Mouse (Mus musculus) lung, postnatal 36 days (tissue): ENCODE measurements around the gene Rpl3.
"Not testable (repeated sequence)": the region's sequence is repeated elsewhere in the genome, so short reads cannot be mapped to it uniquely, and the experiment has no call there.

Source experiments
- DNase-seq: peaks from one replicate; pipeline ENCODE4 v3.0.0; 2022; ENCODE audit warnings: mixed read lengths

Rpl3 gene

DNA sequence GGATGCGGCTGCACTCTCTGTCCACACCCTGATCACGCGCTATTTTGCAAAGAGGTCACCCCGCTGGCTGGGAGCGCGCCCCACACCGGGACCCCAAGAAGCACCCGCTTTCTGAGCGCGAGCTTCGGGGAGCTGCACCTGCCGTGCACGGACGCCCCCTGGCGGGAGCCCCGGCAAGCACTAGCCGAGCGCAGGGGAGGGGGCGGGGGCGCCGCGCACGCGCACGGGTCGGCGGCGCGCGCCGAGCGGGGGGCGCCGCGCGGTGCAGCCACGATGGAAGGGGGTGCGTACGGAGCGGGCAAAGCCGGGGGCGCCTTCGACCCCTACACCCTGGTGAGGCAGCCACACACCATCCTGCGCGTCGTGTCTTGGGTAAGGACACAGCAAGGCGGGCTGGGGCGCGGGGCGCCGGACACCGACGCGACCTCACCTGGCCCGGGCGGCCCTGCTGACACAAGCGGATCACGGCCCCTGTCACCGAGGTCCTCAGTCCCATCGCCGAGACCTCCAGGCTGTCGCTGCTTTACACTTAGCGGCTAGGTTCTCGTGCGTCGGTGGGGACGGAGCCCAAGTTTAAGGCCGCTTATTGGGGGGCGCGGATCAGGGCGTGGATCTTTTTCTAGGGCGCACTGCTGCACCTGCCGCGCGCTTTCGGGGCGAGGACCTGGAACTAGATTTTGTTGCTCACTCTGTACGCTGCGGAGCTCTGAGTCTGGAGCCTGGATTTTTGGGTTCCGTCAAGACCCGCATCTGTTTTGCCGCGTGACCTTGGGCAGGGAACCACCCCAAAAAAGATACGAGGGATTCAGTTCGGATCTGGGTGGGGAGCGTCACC, at the start of gene Rpl3, which contains the start of gene Syngr1:
Gene Rpl3, minus strand, starts transcription at position 748 of the 835 bp plus-strand sequence.
Gene Syngr1, plus strand, starts transcription at position 214 of the 835 bp plus-strand sequence.
- peak; percentile 73 for DNase-seq

DNA sequence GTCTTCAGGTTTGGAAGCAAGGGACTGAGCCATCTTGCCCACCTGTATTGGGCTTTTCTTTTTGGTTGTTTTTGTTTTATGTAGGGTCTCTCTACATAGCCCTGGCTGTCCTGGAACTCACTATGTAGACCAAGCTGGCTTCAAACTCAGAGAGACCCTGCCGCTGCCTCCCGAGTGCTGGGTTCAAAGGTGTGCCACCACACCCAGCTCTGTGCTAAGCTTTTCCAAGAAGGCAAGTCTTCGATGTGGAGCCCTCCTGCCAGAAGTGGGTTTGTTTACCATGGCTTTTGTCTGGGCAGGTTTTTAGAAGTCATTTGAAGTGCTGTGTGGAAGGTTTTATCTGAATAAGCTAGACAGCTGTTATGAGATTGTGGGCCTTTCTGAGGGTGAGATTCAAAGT, 49.2 kb upstream of the Rpl3 start:
- no peak for DNase-seq

- DNase-seq: no peak
These were observed 48.6 kb upstream of the Rpl3 start for GRCm38 (mm10) chr15:80140302-80140701.

DNA sequence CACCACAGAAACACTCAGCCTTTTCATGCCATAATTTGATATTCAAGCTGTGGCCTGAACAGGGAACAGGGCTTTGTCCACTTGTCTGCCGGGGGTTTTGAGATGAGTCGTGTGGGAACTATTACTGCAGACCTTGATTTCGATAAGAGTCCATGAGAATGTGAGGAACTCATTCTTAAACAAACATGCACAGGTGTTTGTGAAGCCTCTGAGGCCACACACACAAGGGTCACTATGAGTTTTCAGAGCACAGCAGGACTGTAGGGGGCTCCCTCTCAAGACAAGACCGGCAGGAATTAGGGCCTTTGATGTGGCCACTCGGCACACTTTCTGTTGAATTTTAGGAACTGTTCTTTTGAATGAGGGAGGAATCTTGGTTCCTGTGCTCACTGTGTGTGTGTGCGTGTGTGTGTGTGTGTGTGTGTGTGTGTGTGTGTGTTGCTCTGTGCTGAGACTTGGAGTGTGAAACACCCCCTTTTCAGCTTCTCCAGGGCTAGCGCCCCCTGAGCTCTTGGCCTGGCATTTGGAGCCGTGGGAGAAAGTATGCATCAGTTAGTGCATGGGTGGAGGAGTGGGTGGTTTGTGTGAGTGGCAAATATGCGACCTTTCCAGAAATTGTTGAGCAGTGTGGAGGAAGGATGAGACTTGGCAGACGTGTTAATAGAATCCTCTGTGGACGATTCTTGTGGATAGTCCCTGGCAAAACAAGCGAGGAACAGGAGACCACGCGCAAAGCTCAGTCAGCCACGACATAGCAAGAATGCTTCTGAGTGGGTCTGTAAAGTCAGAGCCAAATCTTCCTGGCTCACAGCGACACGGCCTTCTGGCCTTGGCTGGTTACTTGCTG, 46.5 kb upstream of the Rpl3 start:
- no peak for DNase-seq

GRCm38 (mm10) chr15:80136645-80137044, 45.0 kb upstream of the Rpl3 start:
- no peak for DNase-seq

GRCm38 (mm10) chr15:80135499-80135898, 43.8 kb upstream of the Rpl3 start:
- no peak for DNase-seq

DNA sequence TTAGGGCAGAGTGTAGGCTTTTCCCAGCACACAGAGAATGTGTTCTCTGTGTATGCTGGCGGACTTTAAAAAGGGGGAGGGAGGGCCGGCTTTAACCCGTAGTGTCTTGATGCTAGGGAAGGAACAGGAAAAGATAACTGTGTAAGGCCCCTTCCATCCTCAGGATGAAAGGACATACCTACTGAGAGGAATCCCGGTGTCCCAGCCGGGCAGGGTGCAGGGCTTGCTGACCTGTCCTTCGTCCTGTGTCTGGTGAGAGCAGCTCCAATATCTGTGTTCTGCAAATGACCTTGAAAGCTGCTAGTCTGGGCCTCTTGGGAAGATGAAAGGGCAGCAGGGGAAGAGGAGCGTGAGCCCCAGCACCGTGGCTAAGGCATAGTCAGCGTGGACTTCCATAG, 42.8 kb upstream of the Rpl3 start:
- no peak for DNase-seq

DNA sequence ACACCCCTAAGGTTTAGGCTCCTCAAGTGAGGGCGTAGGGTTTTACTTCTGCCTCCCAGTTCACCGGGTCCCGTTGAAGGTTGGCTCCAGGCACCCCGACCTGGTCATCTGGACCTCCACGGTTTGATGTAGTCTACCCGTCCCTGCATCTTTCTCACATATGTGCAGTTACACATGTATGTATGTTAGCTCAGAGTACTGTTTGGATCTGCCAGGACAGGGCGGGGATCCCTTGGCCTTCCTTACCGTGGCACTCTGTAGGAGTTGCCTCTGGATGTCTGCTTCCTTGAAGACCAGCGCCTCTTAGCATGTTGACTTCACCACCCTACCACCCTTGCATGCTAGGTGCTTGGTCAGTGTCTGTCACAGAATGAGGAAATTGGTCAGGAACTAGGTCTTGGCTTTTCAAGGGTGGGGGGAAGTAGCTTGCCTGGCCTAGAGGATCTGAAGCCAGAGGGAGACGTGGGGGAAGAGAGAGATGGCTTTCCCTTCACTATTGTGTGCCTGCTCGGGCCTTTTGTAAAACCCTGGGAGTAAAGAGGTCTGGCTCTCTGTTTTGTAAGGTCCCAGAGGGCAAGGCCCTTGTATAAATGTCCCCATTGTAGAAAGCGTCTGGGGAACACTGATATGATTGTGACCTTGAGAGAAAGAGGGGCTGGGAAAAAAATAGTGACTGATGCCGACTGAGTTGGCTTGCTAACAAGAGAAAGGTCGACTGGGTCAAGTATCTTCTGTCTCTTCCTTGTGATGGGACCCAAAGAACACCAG, 42.2 kb upstream of the Rpl3 start:
- peak; percentile 49 for DNase-seq

GRCm38 (mm10) chr15:80132993-80133586, 41.4 kb upstream of the Rpl3 start, which contains the start of gene Tab1:
Gene Tab1, plus strand, starts transcription at chr15:80133127.
- peak; percentile 92 for DNase-seq

DNA sequence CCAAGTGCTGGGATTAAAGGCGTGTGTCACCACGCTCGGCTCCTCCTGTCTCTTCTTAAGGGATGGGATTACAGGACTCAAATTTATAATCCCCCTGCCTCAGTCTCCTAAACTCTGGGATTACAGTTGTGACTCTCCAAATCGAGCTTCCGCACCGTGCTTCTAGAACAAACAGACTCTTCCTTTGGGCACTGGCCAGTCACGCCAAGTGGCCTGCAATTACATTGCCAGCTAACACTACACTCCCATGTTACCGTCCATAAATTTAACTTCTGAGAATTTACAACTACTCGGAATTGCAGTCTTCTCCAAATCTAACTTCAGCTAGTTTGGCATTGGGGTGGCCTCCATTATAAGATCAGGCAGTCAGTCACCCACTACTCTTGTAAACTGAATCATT, 40.8 kb upstream of the Rpl3 start:
- peak; percentile 20 for DNase-seq

GRCm38 (mm10) chr15:80131421-80131820, 39.8 kb upstream of the Rpl3 start:
- DNase-seq: no peak

- DNase-seq: no peak
These were observed 39.0 kb upstream of the Rpl3 start for GRCm38 (mm10) chr15:80130689-80131088.

DNA sequence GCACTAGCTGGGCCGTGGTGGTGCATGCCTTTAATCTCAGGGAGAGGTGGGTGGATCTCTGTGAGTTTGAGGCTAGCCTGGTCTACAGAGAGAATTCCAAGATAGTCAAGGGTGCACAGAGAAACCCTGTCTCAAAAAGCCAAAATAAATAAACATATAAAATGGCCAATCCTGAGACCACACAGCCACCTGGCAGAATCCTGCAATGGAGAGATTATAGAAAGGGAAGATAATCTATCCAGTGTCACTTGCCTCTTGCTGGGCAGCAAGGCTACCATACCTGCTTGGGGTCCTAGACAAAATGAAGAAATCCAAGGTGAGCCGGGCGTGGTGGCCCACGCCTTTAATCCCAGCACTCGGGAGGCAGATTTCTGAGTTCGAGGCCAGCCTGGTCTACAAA, 38.3 kb upstream of the Rpl3 start:
- DNase-seq: no peak

GRCm38 (mm10) chr15:80127191-80127590, 35.5 kb upstream of the Rpl3 start:
- DNase-seq: no peak

DNA sequence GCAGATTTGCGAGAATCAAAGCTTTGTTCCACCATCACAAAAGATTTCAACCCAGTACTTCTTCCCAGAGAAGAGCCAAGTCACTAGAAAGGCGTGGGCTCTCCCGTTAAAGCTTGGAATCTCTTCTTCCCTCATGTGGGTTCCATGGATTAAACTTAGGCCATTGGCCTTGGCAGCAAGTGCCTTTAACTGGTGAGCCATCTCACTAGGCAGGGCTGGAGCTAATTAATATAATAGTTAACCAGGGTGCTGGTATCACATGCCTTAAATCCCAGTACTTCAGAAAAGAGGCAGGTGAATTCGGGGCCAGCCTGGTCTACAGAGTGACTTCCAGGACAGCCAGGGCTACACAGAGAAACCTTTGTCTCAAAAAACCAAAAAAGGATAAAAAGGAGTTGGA, 33.0 kb upstream of the Rpl3 start:
- DNase-seq: no peak

GRCm38 (mm10) chr15:80122431-80122830, 30.8 kb upstream of the Rpl3 start:
- DNase-seq: not testable (repeated sequence)

DNA sequence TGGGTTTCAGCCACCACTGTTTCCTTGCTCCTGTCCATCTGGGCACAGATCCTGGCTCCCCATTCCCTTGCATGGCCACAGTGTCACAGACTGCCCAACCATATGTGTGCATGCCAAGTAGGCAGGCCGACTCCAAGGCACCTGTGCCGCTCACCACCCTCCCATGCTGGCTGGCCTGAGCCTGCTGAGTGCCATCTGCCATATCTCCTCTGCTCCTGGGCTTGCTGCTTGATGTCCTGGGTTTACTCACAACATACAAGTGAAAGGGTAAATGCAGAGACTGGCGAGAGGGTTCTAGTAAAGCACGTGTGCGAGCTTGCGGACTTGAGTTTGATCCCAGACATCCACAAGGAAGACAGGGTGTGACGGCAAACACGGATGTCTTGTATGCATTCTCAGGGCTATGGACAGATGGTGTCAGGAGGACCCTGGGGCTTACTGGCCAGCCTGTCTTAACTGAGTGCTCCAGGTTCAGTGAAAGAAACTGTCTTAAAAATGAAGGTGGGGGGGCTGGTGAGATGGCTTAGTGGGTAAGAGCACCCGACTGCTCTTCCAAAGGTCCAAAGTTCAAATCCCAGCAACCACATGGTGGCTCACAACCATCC, 30.2 kb upstream of the Rpl3 start:
- DNase-seq: no peak

DNA sequence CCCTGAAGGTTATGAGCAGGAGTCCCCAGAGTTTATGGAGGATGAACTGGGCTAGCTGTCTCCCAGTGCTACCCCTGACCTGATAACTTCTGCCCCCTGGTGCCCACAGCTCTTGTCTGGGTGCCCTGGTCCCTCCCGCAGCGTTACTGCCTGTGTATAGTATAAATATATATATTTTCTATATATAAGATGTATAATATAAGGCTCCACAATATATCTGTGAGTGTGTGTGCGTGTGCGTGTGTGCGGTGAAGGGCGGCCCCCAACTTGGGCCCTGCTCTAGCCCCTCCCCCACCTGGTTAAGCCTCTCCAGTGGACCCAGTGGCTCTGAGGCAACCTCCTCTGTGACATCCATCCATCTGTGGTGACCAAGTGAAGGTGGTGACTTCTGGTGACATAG, 27.4 kb upstream of the Rpl3 start:
- DNase-seq: no peak

DNA sequence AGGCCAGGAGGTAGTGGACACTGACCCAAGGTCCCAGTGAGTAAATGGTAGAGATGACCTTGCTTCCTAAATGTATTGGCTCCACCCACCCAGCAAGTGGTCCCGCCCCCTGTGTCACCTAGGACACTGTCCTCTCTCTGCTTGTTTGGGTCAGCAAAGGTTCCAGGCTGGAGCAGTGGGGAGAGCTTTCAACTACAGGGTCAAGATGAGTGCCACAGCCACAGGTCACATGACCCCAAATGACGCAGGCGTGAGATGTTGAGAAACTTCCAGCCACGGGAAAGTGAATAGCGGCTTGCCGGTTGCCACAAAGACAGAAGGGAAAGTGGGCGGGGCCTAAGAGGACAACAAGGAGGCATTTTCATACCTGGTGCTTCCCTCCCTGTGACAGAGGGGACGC, 25.5 kb upstream of the Rpl3 start:
- peak; percentile 48 for DNase-seq

DNA sequence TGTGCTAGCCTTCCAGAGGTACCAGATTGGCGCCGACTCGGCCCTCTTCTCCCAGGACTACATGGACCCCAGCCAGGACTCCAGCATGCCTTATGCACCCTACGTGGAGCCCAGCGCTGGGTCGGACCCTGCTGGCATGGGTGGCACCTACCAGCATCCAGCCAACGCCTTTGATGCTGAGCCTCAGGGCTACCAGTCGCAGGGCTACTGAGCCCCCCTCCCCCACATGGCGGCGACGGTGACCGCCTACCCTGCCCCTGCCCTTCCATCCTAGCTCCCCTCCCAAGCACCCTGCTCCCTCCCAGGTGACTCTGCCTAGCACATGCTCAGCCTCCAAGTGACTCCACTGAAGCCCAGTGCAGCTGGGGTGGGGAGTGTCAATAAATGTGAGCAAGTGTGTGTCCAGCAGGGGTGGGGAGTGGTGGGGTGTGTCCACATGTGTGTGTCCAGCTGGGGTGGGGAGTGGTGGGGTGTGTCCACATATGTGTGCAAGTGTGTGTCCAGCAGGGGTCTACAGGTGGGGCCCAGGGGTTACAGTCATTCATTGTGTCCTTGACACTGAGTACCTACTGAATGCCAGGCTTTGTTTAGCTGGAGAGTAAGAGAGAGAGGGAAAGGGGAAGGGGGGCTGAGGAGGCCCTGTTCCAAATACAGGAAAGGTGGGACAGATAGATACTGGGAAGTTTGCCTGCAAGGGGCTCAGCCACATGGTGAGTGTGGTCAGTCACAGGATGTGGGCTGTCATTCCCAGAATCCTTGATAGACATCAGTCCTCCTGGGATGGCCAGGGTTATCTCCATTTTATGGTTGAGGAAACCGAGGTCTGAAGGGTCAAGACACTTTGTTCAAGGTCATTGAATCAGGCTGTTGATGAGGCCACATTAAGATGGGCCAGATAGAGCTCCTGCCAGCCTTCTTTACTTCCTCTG, 24.5 kb upstream of the Rpl3 start:
- DNase-seq: no peak

DNA sequence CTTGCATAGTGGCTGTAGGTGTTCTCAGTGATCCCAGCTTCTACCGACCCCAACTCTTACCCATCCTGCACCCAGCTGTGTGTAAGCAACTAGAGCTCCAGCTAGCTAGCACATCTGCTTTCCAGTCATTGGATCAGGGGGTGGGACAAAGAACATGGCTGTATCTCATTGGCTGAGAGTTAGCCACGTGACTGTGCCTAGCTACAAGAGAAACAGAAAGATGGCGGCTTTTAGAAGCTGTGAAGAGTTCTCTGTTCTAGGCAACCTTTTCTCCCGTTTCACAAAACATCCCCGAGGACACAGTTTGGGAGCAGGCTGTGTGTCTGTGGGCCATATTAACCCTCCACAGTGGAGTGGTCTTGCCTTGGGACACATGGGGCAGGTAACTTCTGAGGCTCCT, 23.6 kb upstream of the Rpl3 start:
- no peak for DNase-seq
